Mouse (Mus musculus): ENCODE data around the gene Rab24. TPM values are rescaled to one million over a fixed set of nuclear protein-coding genes. Genes with fewer than 3 reads are reported as not detected.

Rab24 gene
- polyA plus RNA-seq (2012; ENCODE audit: low replicate concordance) = 89.1 and 111 TPM in 2 replicates

DNA sequence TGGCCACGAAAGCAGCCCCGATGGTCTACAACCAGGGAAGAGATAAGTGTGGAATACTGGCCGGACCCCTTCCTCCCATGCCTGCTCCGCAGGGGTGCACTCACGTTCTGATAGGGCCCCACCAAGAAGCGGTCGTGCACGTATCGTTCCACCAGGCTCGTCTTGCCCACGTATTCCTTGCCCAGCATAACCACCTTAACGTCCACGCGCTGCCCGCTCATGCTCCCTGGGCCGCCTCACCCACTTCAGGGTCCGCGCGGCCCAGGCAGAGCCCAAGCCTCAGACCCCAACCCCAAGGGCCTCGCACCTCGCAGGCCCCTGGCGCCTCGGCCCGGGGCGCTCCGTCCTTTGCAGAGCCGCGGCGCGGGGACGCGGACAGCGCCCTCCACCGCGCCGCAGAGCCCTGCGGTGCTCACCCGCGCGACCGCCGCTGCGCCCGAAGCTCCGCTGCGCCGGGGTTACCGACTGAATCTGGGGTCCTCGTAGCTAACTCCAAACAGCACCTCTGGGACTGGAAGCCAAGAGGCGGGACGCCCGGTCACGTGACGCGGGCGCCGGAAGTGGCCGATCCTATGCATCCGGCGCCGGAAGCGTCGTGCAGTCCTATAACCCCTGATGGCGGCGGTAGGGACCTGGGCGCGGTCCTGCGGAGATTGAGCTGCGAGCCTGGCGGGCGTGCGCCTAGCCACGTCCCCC, at the start of gene Rab24:
Gene Rab24, minus strand, starts transcription at position 513 of the 696 bp plus-strand sequence.

DNA sequence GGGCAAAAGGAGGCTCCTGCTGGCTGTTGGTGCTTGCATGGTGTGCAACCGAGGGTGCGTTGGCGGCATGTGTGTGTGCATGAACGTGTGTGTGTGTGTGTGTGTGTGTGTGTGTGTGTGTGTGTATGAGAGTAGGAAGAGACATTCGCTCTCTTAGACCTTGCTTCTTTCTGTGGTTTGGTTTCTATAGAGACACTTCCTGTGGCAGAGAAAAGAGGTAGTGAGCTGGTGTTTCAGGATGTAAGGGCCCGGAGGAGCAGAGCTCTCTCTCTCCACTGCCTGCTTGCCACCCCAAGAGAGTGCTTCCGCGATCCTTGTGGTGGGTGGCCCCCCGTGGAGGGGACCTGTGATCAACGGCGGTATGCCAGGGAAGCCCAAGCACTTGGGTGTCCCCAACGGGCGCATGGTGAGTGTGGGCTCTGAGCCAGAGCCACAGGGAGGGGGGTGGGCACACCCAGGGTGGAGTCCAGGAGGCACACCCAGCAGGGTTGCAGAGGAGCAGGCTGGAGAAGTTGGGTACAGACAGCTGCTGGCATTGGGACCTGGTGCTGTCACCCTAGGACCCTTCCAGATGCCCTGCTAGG, 47.9 kb upstream of the Rab24 start, which contains the start of gene Rgs14:
Gene Rgs14, plus strand, starts transcription at position 202 of the 584 bp plus-strand sequence.

DNA sequence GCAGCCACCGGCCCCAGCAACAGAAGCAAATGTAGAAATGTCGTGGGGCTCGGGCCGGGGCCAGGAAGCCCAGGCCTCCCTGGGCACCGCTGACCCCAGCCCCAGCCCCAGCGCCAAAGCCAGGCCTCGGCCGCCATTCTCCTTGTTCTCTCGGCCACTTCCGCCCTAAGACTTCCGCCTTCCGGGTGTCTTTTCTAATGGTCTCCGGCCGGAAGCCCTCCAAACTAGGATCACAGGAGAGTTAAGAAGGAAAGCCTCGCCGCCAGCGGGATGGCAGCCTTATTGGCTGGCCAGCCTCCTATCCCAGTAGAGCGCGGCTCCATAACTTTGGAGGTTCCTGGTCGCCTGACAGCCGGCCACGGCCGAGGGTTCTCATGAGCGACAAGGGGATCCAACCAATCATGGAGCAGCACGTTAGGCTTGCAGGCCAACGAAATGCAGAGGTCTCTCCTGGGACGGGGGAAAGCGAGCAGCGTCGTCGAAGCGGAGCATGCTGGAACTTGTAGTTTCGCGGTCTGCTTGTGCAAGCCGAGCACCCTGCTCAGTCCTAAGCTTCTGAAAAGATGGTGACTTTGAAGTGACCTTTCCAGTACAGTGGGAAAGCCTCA, 40.8 kb upstream of the Rab24 start, which contains the start of gene Lman2:
Gene Lman2, minus strand, starts transcription at position 331 of the 608 bp plus-strand sequence.

DNA sequence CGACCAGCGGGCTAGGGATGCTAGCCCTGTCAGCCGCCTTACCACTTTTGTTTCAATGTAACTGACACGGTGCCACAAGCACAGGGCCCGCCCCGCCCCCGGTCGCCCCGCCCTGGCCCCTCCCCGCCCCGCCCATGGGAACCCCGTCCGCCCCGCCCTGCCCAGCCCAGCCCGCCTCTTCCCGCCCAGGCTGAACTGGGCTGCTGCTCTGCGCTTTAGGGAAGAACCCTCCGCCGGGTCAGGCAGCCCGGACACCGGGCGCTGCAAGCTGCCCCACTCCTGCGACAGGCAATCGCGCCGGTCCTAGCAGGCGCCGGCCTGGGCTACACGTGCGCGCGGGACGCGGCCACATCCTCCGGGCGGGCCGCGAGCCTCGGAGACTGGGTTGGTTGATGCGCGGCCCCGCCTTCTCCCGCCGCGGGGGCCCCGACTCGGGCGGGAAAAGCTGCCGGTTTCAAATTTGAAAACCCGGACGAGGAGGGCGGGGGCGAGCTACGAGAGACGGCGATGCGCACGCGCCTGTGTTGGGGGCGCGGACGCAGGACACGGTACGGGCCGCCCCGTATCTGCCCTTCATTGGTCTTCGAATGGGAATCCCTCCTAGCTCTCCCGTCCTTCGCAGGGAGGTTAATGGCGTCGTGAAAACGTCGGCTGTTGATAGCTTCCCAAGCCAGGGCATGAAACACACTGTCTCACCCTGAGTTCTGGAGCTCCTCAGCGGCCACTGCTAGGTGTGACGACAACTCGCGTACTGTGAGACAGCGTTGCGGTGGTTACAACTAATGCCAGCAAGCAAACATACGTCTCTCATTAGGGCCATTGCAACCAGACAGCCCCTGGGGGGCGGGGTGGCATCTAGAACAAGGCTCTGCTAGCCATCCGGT, 8.2 kb upstream of the Rab24 start, which contains the start of gene Mxd3:
Gene Mxd3, minus strand, starts transcription at position 141 of the 884 bp plus-strand sequence.

DNA sequence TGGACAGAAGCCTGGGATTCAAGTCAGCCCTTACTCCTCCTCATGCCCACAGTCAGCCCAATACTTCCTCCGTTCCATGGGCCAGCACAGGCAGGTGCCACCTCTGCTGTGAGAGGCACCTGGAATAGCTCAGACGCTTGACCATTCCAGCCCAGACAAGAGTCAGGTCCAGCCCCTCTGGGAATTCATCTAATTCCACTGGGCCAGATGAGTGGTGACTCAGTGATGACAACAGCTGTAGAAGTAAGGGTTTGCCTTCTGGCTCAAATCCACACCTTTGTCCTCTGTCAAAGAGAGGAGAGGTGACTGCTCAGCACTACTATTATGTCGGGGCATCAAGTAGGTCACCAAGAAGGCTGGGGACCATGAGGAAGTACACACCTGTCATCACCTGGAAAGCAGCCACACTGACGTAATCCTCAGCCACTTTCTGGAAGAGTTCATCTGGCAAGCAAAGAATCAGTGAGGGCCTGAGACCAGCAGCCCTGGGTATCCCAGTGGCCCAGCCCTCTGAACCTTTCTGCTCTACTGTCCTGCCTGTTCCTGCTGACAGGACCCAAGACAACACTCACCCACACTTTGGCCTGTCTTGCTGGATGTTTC, 1.7 kb downstream of the Rab24 start, which contains the start of gene Prelid1:
Gene Prelid1, plus strand, starts transcription at position 570 of the 603 bp plus-strand sequence.

Other genes with a start within 250 kb of the Rab24 start
- gene Uimc1, start 221.6 kb downstream of the Rab24 start, polyA plus RNA-seq (2012; ENCODE audit: low replicate concordance) = 7.8 and 11.6 TPM in 2 replicates
- 8.9 and 26.7 TPM in 2 replicates for gene Zfp346, start 216.6 kb downstream of the Rab24 start, polyA plus RNA-seq (2012; ENCODE audit: low replicate concordance)
- gene Gm17617, start 188.4 kb downstream of the Rab24 start, polyA plus RNA-seq (2012; ENCODE audit: low replicate concordance) = not detected in 2 replicates
- 0.08 TPM in 1 of 2 replicates, not detected in the other for gene Fgfr4, start 169.3 kb downstream of the Rab24 start, polyA plus RNA-seq (2012; ENCODE audit: low replicate concordance)
- gene Nsd1, start 112.2 kb downstream of the Rab24 start, polyA plus RNA-seq (2012; ENCODE audit: low replicate concordance) = 20.4 and 23.9 TPM in 2 replicates
- 229 and 294 TPM in 2 replicates for gene Prelid1, start 1.4 kb downstream of the Rab24 start, polyA plus RNA-seq (2012; ENCODE audit: low replicate concordance)
- 5.3 and 15.9 TPM in 2 replicates for gene Mxd3, start 7.9 kb upstream of the Rab24 start, polyA plus RNA-seq (2012; ENCODE audit: low replicate concordance)
- 49.6 and 89.4 TPM in 2 replicates for gene Lman2, start 40.8 kb upstream of the Rab24 start, polyA plus RNA-seq (2012; ENCODE audit: low replicate concordance)
- 59.4 and 65.0 TPM in 2 replicates for gene Rgs14, start 47.8 kb upstream of the Rab24 start, polyA plus RNA-seq (2012; ENCODE audit: low replicate concordance)
- 0.49 and 0.69 TPM in 2 replicates for gene Slc34a1, start 76.2 kb upstream of the Rab24 start, polyA plus RNA-seq (2012; ENCODE audit: low replicate concordance)
- gene Pfn3, start 93.3 kb upstream of the Rab24 start, polyA plus RNA-seq (2012; ENCODE audit: low replicate concordance) = not detected in 2 replicates
- gene F12, start 104.8 kb upstream of the Rab24 start, polyA plus RNA-seq (2012; ENCODE audit: low replicate concordance) = 0.29 TPM in 2 replicates
- gene Grk6, start 123.1 kb upstream of the Rab24 start, polyA plus RNA-seq (2012; ENCODE audit: low replicate concordance) = 242 and 271 TPM in 2 replicates
- gene Prr7, start 142.3 kb upstream of the Rab24 start, polyA plus RNA-seq (2012; ENCODE audit: low replicate concordance) = 16.2 and 61.9 TPM in 2 replicates
- 7.9 and 12.5 TPM in 2 replicates for gene Dbn1, start 166.2 kb upstream of the Rab24 start, polyA plus RNA-seq (2012; ENCODE audit: low replicate concordance)
- 67.1 and 113 TPM in 2 replicates for gene Pdlim7, start 191.7 kb upstream of the Rab24 start, polyA plus RNA-seq (2012; ENCODE audit: low replicate concordance)
- gene Dok3, start 207.3 kb upstream of the Rab24 start, polyA plus RNA-seq (2012; ENCODE audit: low replicate concordance) = 740 and 1,822 TPM in 2 replicates
- gene Ddx41, start 214.7 kb upstream of the Rab24 start, polyA plus RNA-seq (2012; ENCODE audit: low replicate concordance) = 103 and 109 TPM in 2 replicates
- 114 and 272 TPM in 2 replicates for gene Fam193b, start 249.2 kb upstream of the Rab24 start, polyA plus RNA-seq (2012; ENCODE audit: low replicate concordance)

Measured in hematopoietic multipotent progenitor cell, adult 10-12 weeks (in vitro differentiated cells).